Mouse (Mus musculus): ENCODE results near the gene Ptcd1. TPM values are rescaled to one million over a fixed set of nuclear protein-coding genes. Genes with fewer than 3 reads are reported as not detected.
A peak's percentile ranks its signal among the peaks of the same experiment; 100 is the strongest.

Gene Ptcd1
- polyA plus RNA-seq, 1 experiment from 2014 or later: 12.6 TPM

GRCm38 (mm10) chr5:145126580-145126979 lies 40.3 kb downstream of the Ptcd1 start:
- Histone ChIP-seq H3K4me1 (no peaks in the 10 kb centered on the region), H3K9me3 (replicated peaks) (no peaks in the 10 kb centered on the region), H3K27me3 (replicated peaks) (no peaks in the 10 kb centered on the region), H3K36me3 (peaks cover 98% of the 10 kb centered on the region), H3K4me3 (no peak overlapping the region), H3K9ac (no peak overlapping the region), H3K4me2 (no peak overlapping the region), H3K27ac (no peak overlapping the region)
- 89% methylated on average over 9 of the region's 9 CpGs for WGBS (ENCODE audit: insufficient replicate concordance)
- ATAC-seq: no peak

DNA sequence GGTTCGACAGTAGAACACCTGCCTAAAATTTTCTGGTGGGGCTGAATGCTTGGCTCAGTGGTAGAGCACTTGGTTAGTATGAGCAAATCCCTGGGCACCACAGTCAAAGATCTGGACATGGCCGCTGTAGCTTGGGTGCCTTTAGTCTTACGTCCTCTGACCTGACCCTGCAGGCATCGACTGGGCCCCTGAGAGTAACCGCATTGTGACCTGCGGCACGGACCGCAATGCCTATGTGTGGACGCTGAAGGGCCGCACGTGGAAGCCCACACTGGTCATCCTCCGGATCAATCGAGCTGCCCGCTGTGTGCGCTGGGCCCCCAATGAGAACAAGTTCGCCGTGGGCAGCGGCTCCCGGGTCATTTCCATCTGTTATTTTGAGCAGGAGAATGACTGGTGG lies 43.5 kb downstream of the Ptcd1 start:
- no peak for ATAC-seq
- Histone ChIP-seq H3K4me3 (no peak overlapping the region), H3K36me3 (peaks cover 87% of the 10 kb centered on the region), H3K9me3 (replicated peaks) (peaks cover 8% of the 10 kb centered on the region), H3K27me3 (replicated peaks) (no peaks in the 10 kb centered on the region), H3K4me2 (no peak overlapping the region), H3K4me1 (peaks cover 8% of the 10 kb centered on the region), H3K27ac (no peak overlapping the region), H3K9ac (no peak overlapping the region)
- WGBS (ENCODE audit: insufficient replicate concordance): 86% methylated on average over 19 of the region's 19 CpGs

GRCm38 (mm10) chr5:145120921-145121320 lies 46.0 kb downstream of the Ptcd1 start:
- WGBS (ENCODE audit: insufficient replicate concordance): 69% methylated on average over 7 of the region's 7 CpGs
- no peaks in the 10 kb centered on the region for H3K27me3 ChIP-seq (replicated peaks)
- H3K4me1 ChIP-seq: peaks cover 25% of the 10 kb centered on the region
- no peak overlapping the region for H3K27ac ChIP-seq
- peaks cover 8% of the 10 kb centered on the region for H3K9me3 ChIP-seq (replicated peaks)
- H3K4me2 ChIP-seq: no peak overlapping the region
- peaks cover 68% of the 10 kb centered on the region for H3K36me3 ChIP-seq
- H3K9ac ChIP-seq: no peak overlapping the region
- no peak for ATAC-seq
- no peak overlapping the region for H3K4me3 ChIP-seq

- Histone ChIP-seq H3K9me3 (replicated peaks) (peaks cover 8% of the 10 kb centered on the region), H3K4me2 (no peak overlapping the region), H3K4me3 (no peak overlapping the region), H3K27ac (no peak overlapping the region), H3K36me3 (peaks cover 53% of the 10 kb centered on the region), H3K9ac (no peak overlapping the region), H3K27me3 (replicated peaks) (no peaks in the 10 kb centered on the region), H3K4me1 (peaks cover 38% of the 10 kb centered on the region)
- WGBS (ENCODE audit: insufficient replicate concordance): 87% methylated on average over 2 of the region's 2 CpGs
- ATAC-seq: no peak
Observed at GRCm38 (mm10) chr5:145119385-145119784, 47.5 kb downstream of the Ptcd1 start.

DNA sequence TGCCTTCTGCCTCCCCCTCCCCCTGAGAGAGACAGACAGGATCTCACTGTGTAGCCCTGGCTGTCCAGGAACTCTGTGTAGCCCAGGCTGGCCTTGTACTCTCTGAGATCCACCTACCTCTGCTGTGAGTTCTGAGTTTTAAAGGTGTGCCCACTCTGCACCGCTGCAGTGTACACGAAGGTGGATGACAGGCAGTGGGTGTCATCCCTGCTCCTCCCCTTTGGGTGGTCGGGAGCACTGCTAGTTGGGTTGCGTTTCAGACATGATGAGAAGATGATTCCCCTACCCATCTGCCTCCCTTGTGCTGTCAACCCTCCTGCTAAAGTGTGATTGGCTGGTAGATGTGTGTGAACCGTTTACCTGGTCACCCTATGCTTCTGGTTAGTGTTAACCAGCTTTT lies 48.4 kb downstream of the Ptcd1 start:
- Histone ChIP-seq H3K27me3 (replicated peaks) (no peaks in the 10 kb centered on the region), H3K9me3 (replicated peaks) (peaks cover 8% of the 10 kb centered on the region), H3K9ac (no peak overlapping the region), H3K4me2 (no peak overlapping the region), H3K36me3 (peaks cover 44% of the 10 kb centered on the region), H3K27ac (no peak overlapping the region), H3K4me3 (no peak overlapping the region), H3K4me1 (peaks cover 48% of the 10 kb centered on the region)
- ATAC-seq: no peak
- 83% methylated on average over 5 of the region's 5 CpGs for WGBS (ENCODE audit: insufficient replicate concordance)

DNA sequence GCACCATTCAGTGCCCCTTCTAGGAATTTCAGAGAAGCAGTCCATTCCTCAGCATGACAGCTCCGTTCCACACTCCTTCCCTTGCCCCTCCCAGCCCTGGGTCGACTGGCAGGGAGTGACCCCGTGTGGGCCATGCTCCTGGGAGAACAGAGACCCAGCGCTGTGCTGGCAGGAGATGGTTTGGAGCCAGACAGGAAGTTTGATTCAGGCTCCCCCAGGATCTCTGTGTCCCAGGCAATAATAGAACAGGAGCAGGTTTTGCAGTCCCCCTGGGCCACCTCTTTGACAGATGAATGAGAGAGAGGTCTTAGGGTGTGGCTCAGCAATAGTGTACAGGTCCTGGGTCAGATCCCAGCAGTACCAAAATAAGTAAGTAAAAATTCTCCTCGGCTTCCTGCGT lies 48.9 kb downstream of the Ptcd1 start:
- no peak overlapping the region for H3K4me3 ChIP-seq
- no peak overlapping the region for H3K9ac ChIP-seq
- ATAC-seq: no peak
- no peak overlapping the region for H3K27ac ChIP-seq
- no peaks in the 10 kb centered on the region for H3K27me3 ChIP-seq (replicated peaks)
- H3K36me3 ChIP-seq: peaks cover 39% of the 10 kb centered on the region
- H3K4me1 ChIP-seq: peaks cover 50% of the 10 kb centered on the region
- peaks cover 8% of the 10 kb centered on the region for H3K9me3 ChIP-seq (replicated peaks)
- WGBS (ENCODE audit: insufficient replicate concordance): 69% methylated on average over 6 of the region's 6 CpGs
- H3K4me2 ChIP-seq: no peak overlapping the region

DNA sequence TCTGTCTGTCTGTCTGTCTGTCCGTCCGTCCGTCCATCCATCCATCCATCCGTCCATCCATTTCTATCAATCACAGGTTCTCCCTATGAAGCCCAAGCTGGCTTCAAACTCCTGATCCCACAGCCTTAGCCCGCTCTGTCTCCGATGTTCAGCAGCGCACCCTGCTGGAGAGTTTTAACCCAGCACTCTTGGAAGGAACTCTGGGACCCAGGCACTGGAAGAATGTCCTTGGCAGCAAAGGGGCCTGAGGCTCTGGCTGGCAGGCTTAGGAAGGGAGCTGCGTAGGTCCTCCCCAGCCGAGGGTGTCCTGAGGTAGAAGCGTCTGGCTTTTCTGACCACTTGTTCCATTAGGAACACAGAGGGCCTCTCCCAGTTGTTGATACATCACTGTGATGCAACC lies 50.0 kb downstream of the Ptcd1 start:
- peak overlapping the region; percentile 34 for H3K4me2 ChIP-seq
- ATAC-seq: no peak
- no peak overlapping the region for H3K9ac ChIP-seq
- no peaks in the 10 kb centered on the region for H3K27me3 ChIP-seq (replicated peaks)
- H3K9me3 ChIP-seq (replicated peaks): peaks cover 8% of the 10 kb centered on the region
- WGBS (ENCODE audit: insufficient replicate concordance): 40% methylated on average over 10 of the region's 10 CpGs
- peaks cover 50% of the 10 kb centered on the region for H3K4me1 ChIP-seq
- H3K4me3 ChIP-seq: peak overlapping the region; percentile 19; the same call in 1 of the 2 replicates
- H3K27ac ChIP-seq: peak overlapping the region; percentile 72; the same call in 1 of the 2 replicates
- H3K36me3 ChIP-seq: peaks cover 30% of the 10 kb centered on the region

GRCm38 (mm10) chr5:145116316-145116715 lies 50.6 kb downstream of the Ptcd1 start:
- peaks cover 50% of the 10 kb centered on the region for H3K4me1 ChIP-seq
- H3K9me3 ChIP-seq (replicated peaks): peaks cover 8% of the 10 kb centered on the region
- peak overlapping the region; percentile 19; the same call in 1 of the 2 replicates for H3K4me3 ChIP-seq
- H3K27me3 ChIP-seq (replicated peaks): no peaks in the 10 kb centered on the region
- peak overlapping the region; percentile 97 for H3K4me2 ChIP-seq
- peak overlapping the region; percentile 72 for H3K27ac ChIP-seq
- H3K9ac ChIP-seq: no peak overlapping the region
- ATAC-seq: no peak
- peaks cover 26% of the 10 kb centered on the region for H3K36me3 ChIP-seq
- 20% methylated on average over 4 of the region's 4 CpGs for WGBS (ENCODE audit: insufficient replicate concordance)

- peak overlapping the region; percentile 97 for H3K4me2 ChIP-seq
- peak overlapping the region; percentile 72 for H3K27ac ChIP-seq
- H3K27me3 ChIP-seq (replicated peaks): no peaks in the 10 kb centered on the region
- peaks cover 8% of the 10 kb centered on the region for H3K9me3 ChIP-seq (replicated peaks)
- WGBS (ENCODE audit: insufficient replicate concordance): 78% methylated on average over 5 of the region's 5 CpGs
- peaks cover 27% of the 10 kb centered on the region for H3K36me3 ChIP-seq
- H3K9ac ChIP-seq: no peak overlapping the region
- peak overlapping the region; percentile 72 for H3K4me3 ChIP-seq
- ATAC-seq: no peak
- H3K4me1 ChIP-seq: peaks cover 48% of the 10 kb centered on the region
Observed at GRCm38 (mm10) chr5:145115736-145116135, 51.2 kb downstream of the Ptcd1 start.

- Histone ChIP-seq H3K36me3 (peaks cover 36% of the 10 kb centered on the region), H3K4me1 (peaks cover 52% of the 10 kb centered on the region), H3K27ac (peak overlapping the region; percentile 50), H3K27me3 (replicated peaks) (no peaks in the 10 kb centered on the region), H3K4me2 (peak overlapping the region; percentile 97), H3K4me3 (peak overlapping the region; percentile 72), H3K9me3 (replicated peaks) (peaks cover 8% of the 10 kb centered on the region), H3K9ac (peak overlapping the region; percentile 73)
- 6% methylated on average over 32 of the region's 40 CpGs for WGBS (ENCODE audit: insufficient replicate concordance)
- ATAC-seq: peak; percentile 50
Observed at GRCm38 (mm10) chr5:145114606-145115473, 52.1 kb downstream of the Ptcd1 start.

GRCm38 (mm10) chr5:145114071-145114605 lies 52.8 kb downstream of the Ptcd1 start, which contains the start of gene Arpc1b:
Gene Arpc1b, plus strand, starts transcription at chr5:145114215.
- H3K27me3 ChIP-seq (replicated peaks): no peaks in the 10 kb centered on the region
- ATAC-seq: peak; percentile 71
- H3K4me3 ChIP-seq: peak within 1 kb of the TSS; percentile 72
- peak within 1 kb of the TSS; percentile 50 for H3K27ac ChIP-seq
- H3K4me2 ChIP-seq: peak within 1 kb of the TSS; percentile 97
- peaks cover 37% of the 10 kb centered on the region for H3K36me3 ChIP-seq
- under 1% methylated on average over 41 of the region's 53 CpGs for WGBS (ENCODE audit: insufficient replicate concordance)
- H3K9me3 ChIP-seq (replicated peaks): peaks cover 2% of the 10 kb centered on the region
- H3K4me1 ChIP-seq: peaks cover 60% of the 10 kb centered on the region
- peak within 1 kb of the TSS; percentile 73 for H3K9ac ChIP-seq

DNA sequence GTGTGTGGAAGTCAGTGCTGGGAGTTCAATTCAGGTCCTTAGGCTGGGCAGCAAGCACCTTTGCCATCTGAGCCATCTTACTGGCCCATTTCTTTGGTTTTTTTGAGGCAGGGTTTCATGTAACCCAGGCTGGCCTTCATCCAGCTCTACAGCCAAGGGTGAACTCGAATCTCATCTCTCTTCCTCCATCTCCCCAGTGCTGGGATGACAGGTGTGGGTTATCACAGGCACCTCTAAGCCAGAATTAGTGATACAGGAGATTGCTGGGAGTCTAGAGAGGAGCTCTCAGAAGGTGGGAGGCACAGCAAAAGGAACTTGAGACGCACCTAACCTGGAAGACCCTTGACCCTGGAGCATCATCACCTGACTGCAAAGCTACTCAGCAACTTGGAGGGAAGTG lies 53.5 kb downstream of the Ptcd1 start:
- no peak for ATAC-seq
- H3K27me3 ChIP-seq (replicated peaks): no peaks in the 10 kb centered on the region
- peak overlapping the region; percentile 97 for H3K4me2 ChIP-seq
- WGBS (ENCODE audit: insufficient replicate concordance): 27% methylated on average over 2 of the region's 2 CpGs
- H3K4me3 ChIP-seq: peak overlapping the region; percentile 72
- peaks cover 63% of the 10 kb centered on the region for H3K4me1 ChIP-seq
- H3K9ac ChIP-seq: no peak overlapping the region
- no peaks in the 10 kb centered on the region for H3K9me3 ChIP-seq (replicated peaks)
- peaks cover 37% of the 10 kb centered on the region for H3K36me3 ChIP-seq
- H3K27ac ChIP-seq: no peak overlapping the region
